Mouse (Mus musculus): ENCODE data around the gene Hist1h3d. TPM values are rescaled to one million over a fixed set of nuclear protein-coding genes. Genes with fewer than 3 reads are reported as not detected.

Gene Hist1h3d
- polyA plus RNA-seq, 1 experiment = 21.8 TPM

DNA sequence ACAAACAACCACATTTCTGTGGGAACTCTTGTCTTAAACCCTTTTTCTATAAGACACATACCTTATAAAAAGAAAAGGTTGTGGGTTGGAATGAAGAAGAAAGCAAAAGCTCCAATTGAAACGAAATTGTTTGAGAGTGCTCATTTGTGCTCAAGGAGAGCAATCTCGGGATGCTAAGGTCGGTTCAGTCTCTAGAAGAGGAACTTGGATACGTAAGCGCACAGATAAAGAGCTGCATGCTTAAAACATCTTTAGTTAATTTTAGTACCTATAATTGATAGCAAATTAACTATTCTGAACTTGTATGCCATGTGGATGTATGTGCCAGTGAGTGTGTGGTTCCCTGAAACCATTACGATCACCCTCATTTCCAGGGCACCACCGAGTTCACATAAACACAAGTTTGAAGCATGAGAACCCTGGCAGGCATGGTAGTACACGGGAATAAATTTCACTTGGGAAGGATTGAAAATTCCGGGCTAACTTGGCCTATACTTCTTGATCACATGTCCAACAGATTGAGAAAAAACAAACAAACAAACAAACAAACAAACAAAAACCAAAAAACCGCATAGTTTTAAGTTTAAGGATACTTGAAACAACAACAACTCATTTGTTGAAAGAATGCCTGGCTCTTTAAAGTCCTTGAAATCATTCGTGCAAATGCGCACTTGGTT is 44.6 kb downstream of the Hist1h3d start:
- TF ChIP-seq POLR2A (IDR thresholded peaks at IDR 0.05; ENCODE audit: borderline replicate concordance, extremely low read depth, insufficient read depth, insufficient read length, poor library complexity, severe bottlenecking) (no peak), CTCF (IDR thresholded peaks at IDR 0.05; ENCODE audit: borderline replicate concordance, extremely low read depth, insufficient read depth, insufficient read length) (no peak)

GRCm38 (mm10) chr13:23620733-23621531 is 45.4 kb downstream of the Hist1h3d start, which contains the start of gene Hist1h2be:
Gene Hist1h2be (minus strand): TSS chr13:23621124.
- peak; percentile 99 for DNase-seq (ENCODE audit: low read depth)
- TF ChIP-seq CTCF (IDR thresholded peaks at IDR 0.05; ENCODE audit: borderline replicate concordance, extremely low read depth, insufficient read depth, insufficient read length) (no peak), POLR2A (IDR thresholded peaks at IDR 0.05; ENCODE audit: borderline replicate concordance, extremely low read depth, insufficient read depth, insufficient read length, poor library complexity, severe bottlenecking) (peak; percentile 36; the same call in 1 of the 2 replicates)

More for the DNA sequence above, 44.6 kb downstream of the Hist1h3d start:
- DNase-seq (ENCODE audit: low read depth) = peak; percentile 1

DNA sequence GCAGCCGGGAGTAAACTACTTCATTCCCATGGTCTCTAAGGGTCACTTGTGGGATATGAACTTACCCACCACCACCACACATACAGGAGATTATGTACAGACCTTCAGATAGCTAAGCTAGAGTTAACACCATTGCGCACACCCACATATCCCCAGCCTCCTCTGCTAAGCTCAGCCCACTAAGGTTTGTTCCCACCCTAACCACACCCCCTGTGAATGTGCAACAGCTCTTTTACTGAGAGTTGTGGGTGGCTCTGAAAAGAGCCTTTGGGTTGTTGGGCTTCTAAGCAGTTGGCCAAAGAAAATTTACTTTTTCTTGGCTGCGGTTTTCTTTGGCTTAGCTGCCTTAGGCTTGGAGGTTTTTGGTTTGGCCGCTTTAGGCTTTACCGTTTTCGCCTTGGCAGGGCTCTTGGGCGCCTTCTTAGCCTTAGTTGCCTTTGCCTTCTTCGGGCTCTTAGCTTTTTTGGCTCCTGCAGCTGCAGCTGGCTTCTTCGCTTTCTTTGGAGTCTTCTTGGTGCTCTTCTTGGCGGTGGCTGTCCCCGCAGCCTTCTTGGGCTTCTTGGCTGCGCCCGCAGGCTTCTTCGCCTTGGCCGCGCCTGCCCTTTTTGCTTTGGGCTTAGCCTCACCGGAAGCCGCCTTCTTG is 46.1 kb downstream of the Hist1h3d start:
- DNase-seq (ENCODE audit: low read depth) = peak; percentile 91
- 0 out of 2 replicates have a peak, but pooled peaks have one; percentile 4 for TF ChIP-seq POLR2A (IDR thresholded peaks at IDR 0.05; ENCODE audit: borderline replicate concordance, extremely low read depth, insufficient read depth, insufficient read length, poor library complexity, severe bottlenecking)
- no peak for TF ChIP-seq CTCF (IDR thresholded peaks at IDR 0.05; ENCODE audit: borderline replicate concordance, extremely low read depth, insufficient read depth, insufficient read length)

DNA sequence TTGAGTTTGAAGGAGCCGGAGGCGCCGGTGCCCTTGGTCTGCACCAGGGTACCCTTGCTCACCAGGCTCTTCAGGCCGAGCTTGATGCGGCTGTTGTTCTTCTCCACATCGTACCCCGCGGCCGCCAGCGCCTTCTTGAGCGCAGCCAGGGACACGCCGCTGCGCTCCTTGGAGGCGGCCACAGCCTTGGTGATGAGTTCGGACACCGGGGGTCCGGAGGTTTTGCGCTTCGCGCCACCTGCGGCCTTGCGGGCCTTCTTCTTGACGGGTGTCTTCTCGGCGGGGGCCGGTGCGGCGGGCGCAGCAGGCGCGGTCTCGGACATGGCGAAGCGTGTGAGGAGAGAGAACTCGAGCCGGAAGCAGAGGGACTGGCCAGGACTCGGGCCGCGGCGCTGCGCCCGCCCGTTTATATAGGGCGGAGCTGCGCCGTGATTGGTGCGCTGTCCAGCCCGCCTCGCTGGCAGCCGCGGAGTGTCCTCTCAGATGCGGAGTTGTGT is 46.7 kb downstream of the Hist1h3d start, which contains the start of gene Hist1h1e:
Hist1h1e (minus strand) TSS at position 384 of the 497 bp plus-strand sequence.
- TF ChIP-seq POLR2A (IDR thresholded peaks at IDR 0.05; ENCODE audit: borderline replicate concordance, extremely low read depth, insufficient read depth, insufficient read length, poor library complexity, severe bottlenecking) = peak; percentile 94
- peak; percentile 96 for DNase-seq (ENCODE audit: low read depth)

GRCm38 (mm10) chr13:23622861-23623450 is 47.4 kb downstream of the Hist1h3d start:
- no peak for TF ChIP-seq CTCF (IDR thresholded peaks at IDR 0.05; ENCODE audit: borderline replicate concordance, extremely low read depth, insufficient read depth, insufficient read length)
- no peak for TF ChIP-seq POLR2A (IDR thresholded peaks at IDR 0.05; ENCODE audit: borderline replicate concordance, extremely low read depth, insufficient read depth, insufficient read length, poor library complexity, severe bottlenecking)
- DNase-seq (ENCODE audit: low read depth) = peak; percentile 56

Other genes starting within 250 kb of the Hist1h3d start
- 21.2 and 22.4 TPM in 2 replicates for gene Zfp322a, start 206.6 kb upstream of the Hist1h3d start, polyA plus RNA-seq (2012; rRNA removed)
- gene Abt1, start 151.9 kb upstream of the Hist1h3d start, polyA plus RNA-seq (2012; rRNA removed) = 7.2 and 8.3 TPM in 2 replicates
- 0.05 and 0.12 TPM in 2 replicates for gene Btn1a1, start 109.9 kb upstream of the Hist1h3d start, polyA plus RNA-seq (2012; rRNA removed)
- 0.03 and 0.11 TPM in 2 replicates for gene Btn2a2, start 86.9 kb upstream of the Hist1h3d start, polyA plus RNA-seq (2012; rRNA removed)
- 23.3 and 31.7 TPM in 2 replicates for gene Hist1h4h, start 44.7 kb upstream of the Hist1h3d start, polyA plus RNA-seq (2012; rRNA removed)
- gene Hist1h2af, start 41.9 kb upstream of the Hist1h3d start, polyA plus RNA-seq (2012; rRNA removed) = 474 and 536 TPM in 2 replicates
- gene Hist1h3g, start 40.3 kb upstream of the Hist1h3d start, polyA plus RNA-seq (2012; rRNA removed) = 25.5 and 42.1 TPM in 2 replicates
- 4.4 and 4.7 TPM in 2 replicates for gene Hist1h2bh, start 32.4 kb upstream of the Hist1h3d start, polyA plus RNA-seq (2012; rRNA removed)
- gene Hist1h3f, start 31.7 kb upstream of the Hist1h3d start, polyA plus RNA-seq (2012; rRNA removed) = 4.5 and 5.5 TPM in 2 replicates
- 17.2 and 25.6 TPM in 2 replicates for gene Hist1h4f, start 24.1 kb upstream of the Hist1h3d start, polyA plus RNA-seq (2012; rRNA removed)
- gene Hist1h1d, start 22.5 kb upstream of the Hist1h3d start, polyA plus RNA-seq (2012; rRNA removed) = 0.39 and 0.51 TPM in 2 replicates
- 34.2 and 40.6 TPM in 2 replicates for gene Hist1h3e, start 13.4 kb upstream of the Hist1h3d start, polyA plus RNA-seq (2012; rRNA removed)
- 17.9 and 18.0 TPM in 2 replicates for gene Hist1h2ae, start 4.5 kb upstream of the Hist1h3d start, polyA plus RNA-seq (2012; rRNA removed)
- gene Hist1h2bg, start 4.4 kb upstream of the Hist1h3d start, polyA plus RNA-seq (2012; rRNA removed) = 44.4 and 68.0 TPM in 2 replicates
- gene Hist1h2bf, start 1.6 kb upstream of the Hist1h3d start, polyA plus RNA-seq (2012; rRNA removed) = 15.0 and 21.6 TPM in 2 replicates
- gene Hist1h2ad, start 1.4 kb upstream of the Hist1h3d start, polyA plus RNA-seq (2012; rRNA removed) = 7.2 and 13.6 TPM in 2 replicates
- gene Hist1h4d, start 5.8 kb downstream of the Hist1h3d start, polyA plus RNA-seq (2012; rRNA removed) = 6.5 and 18.7 TPM in 2 replicates
- 3.5 TPM in 2 replicates for gene Hist1h2be, start 45.4 kb downstream of the Hist1h3d start, polyA plus RNA-seq (2012; rRNA removed)
- gene Hist1h1e, start 46.8 kb downstream of the Hist1h3d start, polyA plus RNA-seq (2012; rRNA removed) = 5.8 and 7.8 TPM in 2 replicates
- 1.7 and 1.8 TPM in 2 replicates for gene Hist1h2ac, start 108.2 kb downstream of the Hist1h3d start, polyA plus RNA-seq (2012; rRNA removed)
- 32.0 and 48.5 TPM in 2 replicates for gene Hist1h2bc, start 108.4 kb downstream of the Hist1h3d start, polyA plus RNA-seq (2012; rRNA removed)
- 0.08 TPM in 1 of 2 replicates, not detected in the other for gene Hist1h1t, start 120.1 kb downstream of the Hist1h3d start, polyA plus RNA-seq (2012; rRNA removed)
- gene Hist1h4c, start 122.7 kb downstream of the Hist1h3d start, polyA plus RNA-seq (2012; rRNA removed) = 4.6 and 11.6 TPM in 2 replicates
- 1.7 and 2.3 TPM in 2 replicates for gene Hfe, start 135.1 kb downstream of the Hist1h3d start, polyA plus RNA-seq (2012; rRNA removed)
- gene Hist1h1c, start 163.0 kb downstream of the Hist1h3d start, polyA plus RNA-seq (2012; rRNA removed) = 12.1 and 16.0 TPM in 2 replicates
- gene Hist1h3c, start 169.8 kb downstream of the Hist1h3d start, polyA plus RNA-seq (2012; rRNA removed) = 30.4 and 54.0 TPM in 2 replicates
- gene Hist1h2bb, start 171.0 kb downstream of the Hist1h3d start, polyA plus RNA-seq (2012; rRNA removed) = 11.1 and 17.5 TPM in 2 replicates
- 34.0 and 49.9 TPM in 2 replicates for gene Hist1h2ab, start 175.4 kb downstream of the Hist1h3d start, polyA plus RNA-seq (2012; rRNA removed)
- gene Hist1h3b, start 176.5 kb downstream of the Hist1h3d start, polyA plus RNA-seq (2012; rRNA removed) = 49.2 and 55.6 TPM in 2 replicates
- gene Hist1h4b, start 181.2 kb downstream of the Hist1h3d start, polyA plus RNA-seq (2012; rRNA removed) = 17.9 and 20.4 TPM in 2 replicates
- 11.6 and 33.9 TPM in 2 replicates for gene Hist1h4a, start 185.5 kb downstream of the Hist1h3d start, polyA plus RNA-seq (2012; rRNA removed)
- gene Hist1h3a, start 186.6 kb downstream of the Hist1h3d start, polyA plus RNA-seq (2012; rRNA removed) = 22.8 and 41.9 TPM in 2 replicates
- 3.8 and 4.0 TPM in 2 replicates for gene Hist1h1a, start 187.9 kb downstream of the Hist1h3d start, polyA plus RNA-seq (2012; rRNA removed)
- gene Trim38, start 194.2 kb downstream of the Hist1h3d start, polyA plus RNA-seq (2012; rRNA removed) = not detected in 2 replicates
- not detected in 2 replicates for gene Slc17a2, start 231.2 kb downstream of the Hist1h3d start, polyA plus RNA-seq (2012; rRNA removed)

Data from brain, embryonic 14.5 days (tissue).